8 mouse cellular contexts compared by ENCODE assay signal in genomic region chr3:21962921-21963732, GRCm38 (mm10).
A peak's percentile ranks its signal among the peaks of the same experiment; 100 is the strongest.
DNase-seq lines count a peak whose midpoint lies in the region; ATAC-seq and TF ChIP-seq lines count a peak whose summit lies in the region.

No protein-coding gene starts in this region.

- peak; percentile 6 for DNase-seq in hindbrain, embryonic 11.5 days (ENCODE audit: low spot score)
- DNase-seq in embryo, embryonic 10.5 days (ENCODE audit: low spot score), result peak; percentile 33
- peak; percentile 16 for DNase-seq in limb, embryonic 14.5 days (ENCODE audit: low spot score)
- no peak for DNase-seq in layer of hippocampus, adult 9-11 months

- H3K9me3 ChIP-seq in hindbrain, embryonic 11.5 days (ENCODE audit: control insufficient read depth, low read length), result no peaks in the 10 kb centered on the region
- H3K9me3 ChIP-seq in hindbrain, embryonic 13.5 days, result no peaks in the 10 kb centered on the region
- no peaks in the 10 kb centered on the region for H3K9me3 ChIP-seq in limb, embryonic 14.5 days (ENCODE audit: control insufficient read depth, low read length)

- H3K27ac ChIP-seq in hindbrain, embryonic 11.5 days (ENCODE audit: low read depth, low read length), result no peak overlapping the region
- H3K27ac ChIP-seq in hindbrain, embryonic 13.5 days, result no peak overlapping the region
- H3K27ac ChIP-seq in limb, embryonic 14.5 days (replicated peaks; ENCODE audit: low read depth, low read length), result no peak overlapping the region

- H3K4me2 ChIP-seq in hindbrain, embryonic 11.5 days (replicated peaks; ENCODE audit: low read depth, low read length), result no peak overlapping the region
- no peak overlapping the region for H3K4me2 ChIP-seq in hindbrain, embryonic 13.5 days
- H3K4me2 ChIP-seq in limb, embryonic 14.5 days (replicated peaks; ENCODE audit: low read depth, low read length, severe bottlenecking), result no peak overlapping the region

- WGBS in hindbrain, embryonic 11.5 days, result 35% methylated on average over 7 of the region's 7 CpGs
- 38% methylated on average over 7 of the region's 7 CpGs for WGBS in hindbrain, embryonic 13.5 days
- 52% methylated on average over 7 of the region's 7 CpGs for WGBS in limb, embryonic 14.5 days

- no peak overlapping the region for H3K4me3 ChIP-seq in hindbrain, embryonic 11.5 days (ENCODE audit: low read depth, low read length)
- no peak overlapping the region for H3K4me3 ChIP-seq in hindbrain, embryonic 13.5 days
- H3K4me3 ChIP-seq in limb, embryonic 14.5 days (replicated peaks; ENCODE audit: low read length), result no peak overlapping the region

- H3K9ac ChIP-seq in hindbrain, embryonic 11.5 days (ENCODE audit: low read depth, low read length), result no peak overlapping the region
- no peak overlapping the region for H3K9ac ChIP-seq in hindbrain, embryonic 13.5 days
- H3K9ac ChIP-seq in limb, embryonic 14.5 days (ENCODE audit: low read depth, low read length, severe bottlenecking), result no peak overlapping the region

- H3K27me3 ChIP-seq in hindbrain, embryonic 11.5 days (ENCODE audit: control insufficient read depth, insufficient read depth, low read length), result no peaks in the 10 kb centered on the region
- no peaks in the 10 kb centered on the region for H3K27me3 ChIP-seq in hindbrain, embryonic 13.5 days
- H3K27me3 ChIP-seq in limb, embryonic 14.5 days (ENCODE audit: control insufficient read depth, insufficient read depth, low read length), result no peaks in the 10 kb centered on the region

- 0 out of 2 replicates have a peak, but pooled peaks cover 2% of the 10 kb centered on the region for H3K4me1 ChIP-seq in hindbrain, embryonic 11.5 days (replicated peaks; ENCODE audit: control insufficient read depth, insufficient read depth, low read length)
- peaks cover 12% of the 10 kb centered on the region for H3K4me1 ChIP-seq in hindbrain, embryonic 13.5 days (replicated peaks)
- 0 out of 2 replicates have a peak, but pooled peaks cover 4% of the 10 kb centered on the region for H3K4me1 ChIP-seq in limb, embryonic 14.5 days (ENCODE audit: control insufficient read depth, insufficient read depth, low read length)

- no peak for ATAC-seq in hindbrain, embryonic 11.5 days (ENCODE audit: low FRiP score)
- ATAC-seq in hindbrain, embryonic 13.5 days (ENCODE audit: low FRiP score), result no peak
- ATAC-seq in CD4-positive, CD25-positive, alpha-beta regulatory T cell, adult 4 months, result peak; percentile 54
- peak; percentile 37; the same call in 1 of the 2 replicates for ATAC-seq in limb, embryonic 14.5 days (ENCODE audit: low FRiP score, low read depth)
- ATAC-seq in cerebellum, adult (ENCODE audit: insufficient number of reproducible peaks, low FRiP score, low TSS enrichment), result no peak
- ATAC-seq in frontal cortex, adult (ENCODE audit: low TSS enrichment), result no peak

- TF ChIP-seq POLR2A in limb, embryonic 14.5 days (IDR thresholded peaks at IDR 0.05; ENCODE audit: borderline replicate concordance, extremely low read depth, insufficient read depth, insufficient read length), result no peak

- no peaks in the 10 kb centered on the region for H3K36me3 ChIP-seq in hindbrain, embryonic 11.5 days (ENCODE audit: control insufficient read depth, insufficient read depth, low read length)
- no peaks in the 10 kb centered on the region for H3K36me3 ChIP-seq in hindbrain, embryonic 13.5 days
- no peaks in the 10 kb centered on the region for H3K36me3 ChIP-seq in limb, embryonic 14.5 days (ENCODE audit: control insufficient read depth, insufficient read depth, low read length)

Comparison
In these comparisons a context has a peak if more than half of its experiments do, and no peak if none do; other contexts are left out.
1. ATAC-seq: peak in CD4-positive, CD25-positive, alpha-beta regulatory T cell, adult 4 months (single experiment) and limb, embryonic 14.5 days (single experiment); none in hindbrain, embryonic 11.5 days (single experiment), hindbrain, embryonic 13.5 days (single experiment), cerebellum, adult (single experiment) and frontal cortex, adult (single experiment).